Mouse (Mus musculus): ENCODE results near the gene Tead2.

GRCm38 (mm10) chr7:45211851-45212251, 3.7 kb upstream of the Tead2 start, which contains the start of gene Dkkl1:
- no peak for TF ChIP-seq POLR2A (IDR thresholded peaks at IDR 0.05; ENCODE audit: borderline replicate concordance, low read depth, low read length)
- TF ChIP-seq CTCF (IDR thresholded peaks at IDR 0.05; ENCODE audit: low read depth, low read length) = no peak
